Mouse (Mus musculus): Measurements from ENCODE around the gene Endod1.

- TF ChIP-seq CTCF (conservative IDR thresholded peaks at IDR 0.05; ENCODE audit: low read length) = no peak
- no peak for TF ChIP-seq POU5F1 (IDR thresholded peaks at IDR 0.05; ENCODE audit: borderline replicate concordance, low read length)
Observed at GRCm38 (mm10) chr9:14398084-14398483, 16.8 kb upstream of the Endod1 start.
